Mouse (Mus musculus): ENCODE measurements around the gene Ttc41. TPM values are rescaled to one million over a fixed set of nuclear protein-coding genes. Genes with fewer than 3 reads are reported as not detected.

Ttc41 gene
- total RNA-seq, 1 experiment from 2014 or later: 2.8 TPM

DNA sequence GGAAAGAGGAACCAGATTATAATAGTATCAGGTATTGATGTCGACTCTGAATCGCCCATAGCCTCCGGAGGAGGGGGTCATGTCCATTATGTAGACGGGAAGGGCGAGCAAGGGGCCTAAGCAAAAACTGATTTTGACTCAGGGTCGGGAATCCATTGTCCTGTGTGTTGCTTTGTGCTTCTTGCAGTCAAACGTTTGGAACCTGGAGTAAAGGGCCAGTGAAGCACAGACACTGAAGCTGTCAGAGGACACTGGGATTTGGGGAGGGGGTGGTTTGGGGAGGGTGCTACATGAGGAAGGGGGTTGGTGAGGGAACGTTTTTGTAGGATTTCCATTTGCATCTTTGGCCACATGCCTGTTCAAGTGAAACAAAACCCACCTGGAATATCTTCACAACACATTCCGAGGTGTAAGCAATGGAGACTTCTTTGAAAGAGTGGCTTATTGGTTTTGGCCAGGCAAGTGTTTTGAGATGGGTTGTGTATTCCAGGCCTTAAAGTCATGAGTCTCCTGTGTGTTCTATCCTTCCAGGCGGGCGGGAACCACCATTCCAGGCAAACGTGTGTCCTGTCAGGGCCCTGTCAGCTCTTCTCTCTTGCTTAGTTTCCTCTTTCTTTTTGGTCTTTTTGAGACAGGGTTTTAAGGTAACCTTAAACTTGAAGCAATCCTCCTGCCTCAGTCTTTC is 74.3 kb downstream of the Ttc41 start:
- ATAC-seq (replicated peaks; ENCODE audit: low read depth, poor library complexity, severe bottlenecking): no peak

DNA sequence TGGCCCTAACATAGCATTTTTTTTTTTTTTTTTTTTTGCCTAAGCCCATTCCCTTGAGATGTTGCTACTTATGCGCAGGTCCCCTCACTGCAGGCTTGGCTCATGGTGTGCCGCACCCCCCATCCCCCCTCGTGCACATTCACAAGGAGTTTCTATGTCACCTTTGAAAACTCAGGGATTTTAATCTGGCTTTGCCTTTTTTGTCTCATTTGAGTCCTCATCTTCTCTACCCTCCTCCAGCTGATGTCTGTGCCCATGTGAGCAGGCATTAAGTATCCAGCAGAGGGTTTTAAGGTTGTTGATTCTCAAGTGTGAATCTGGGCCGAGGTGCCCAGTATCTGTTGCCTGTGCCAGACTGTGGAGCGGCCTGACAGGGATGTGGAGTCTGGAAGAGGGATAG is 76.0 kb downstream of the Ttc41 start:
- no peak for ATAC-seq (replicated peaks; ENCODE audit: low read depth, poor library complexity, severe bottlenecking)

DNA sequence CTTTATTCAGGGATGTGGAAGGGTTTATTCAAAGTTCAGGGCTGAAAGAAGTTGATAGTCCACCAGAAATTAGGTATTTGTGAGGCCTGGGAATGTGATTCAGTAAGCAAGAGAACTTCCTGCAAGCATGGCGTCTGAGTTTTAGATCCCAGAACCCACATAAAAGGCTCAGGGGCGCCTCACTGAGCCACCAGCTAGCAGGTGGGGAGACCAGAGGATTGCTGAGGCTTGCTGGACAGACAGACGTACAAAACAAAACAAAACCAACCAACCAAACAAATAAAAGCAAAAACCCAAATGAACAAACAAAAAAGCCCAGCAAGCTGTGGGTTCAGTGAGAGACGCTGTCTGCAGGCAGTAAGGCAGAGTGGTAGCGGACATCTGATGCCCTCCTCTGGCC is 77.0 kb downstream of the Ttc41 start:
- ATAC-seq (replicated peaks; ENCODE audit: low read depth, poor library complexity, severe bottlenecking): no peak

DNA sequence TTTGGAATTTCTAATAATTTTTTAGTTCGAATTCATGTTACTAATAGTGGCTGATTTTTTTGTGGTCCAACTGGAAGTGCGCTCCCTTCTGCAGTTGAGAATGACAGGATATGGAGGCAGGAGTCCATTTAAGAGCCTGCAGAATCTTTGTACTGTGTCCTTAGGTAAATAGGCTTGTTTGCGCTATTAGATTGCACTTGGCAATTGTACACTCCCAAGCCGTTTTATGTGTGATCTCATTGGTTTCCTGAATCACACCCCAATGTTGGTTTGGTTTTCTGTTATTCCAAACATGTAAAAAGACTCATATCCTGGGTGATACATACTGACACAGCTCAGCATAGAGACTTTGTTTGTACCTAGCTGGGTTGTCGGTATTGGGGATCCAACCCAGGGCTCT is 78.0 kb downstream of the Ttc41 start:
- ATAC-seq (replicated peaks; ENCODE audit: low read depth, poor library complexity, severe bottlenecking): no peak

DNA sequence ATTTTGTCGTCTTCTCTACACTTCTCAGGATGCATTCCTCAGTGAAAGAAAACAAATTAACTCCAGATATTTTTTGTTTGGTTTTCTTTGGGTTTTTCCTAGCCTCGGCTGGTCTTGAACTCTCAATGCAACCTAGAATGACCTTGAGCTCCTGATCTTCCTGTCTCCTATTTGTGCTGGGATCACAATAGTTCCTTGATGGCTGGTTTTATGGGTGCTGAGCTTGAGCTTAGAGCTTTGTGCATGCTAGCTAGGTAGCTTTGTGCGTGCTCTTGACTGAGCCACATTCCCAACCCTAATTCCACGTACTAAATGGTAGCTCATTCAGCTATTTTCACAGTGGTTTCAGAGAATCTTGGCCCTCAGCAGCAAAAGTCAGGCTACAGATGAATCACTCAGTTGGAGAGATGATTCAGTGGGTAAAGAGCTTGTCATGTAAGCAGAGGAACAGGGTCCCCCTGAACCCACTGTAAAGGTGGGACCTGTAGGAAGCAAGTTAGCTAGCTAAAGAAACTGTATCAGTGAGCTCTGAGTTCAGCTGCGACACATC is 78.6 kb downstream of the Ttc41 start:
- no peak for ATAC-seq (replicated peaks; ENCODE audit: low read depth, poor library complexity, severe bottlenecking)

DNA sequence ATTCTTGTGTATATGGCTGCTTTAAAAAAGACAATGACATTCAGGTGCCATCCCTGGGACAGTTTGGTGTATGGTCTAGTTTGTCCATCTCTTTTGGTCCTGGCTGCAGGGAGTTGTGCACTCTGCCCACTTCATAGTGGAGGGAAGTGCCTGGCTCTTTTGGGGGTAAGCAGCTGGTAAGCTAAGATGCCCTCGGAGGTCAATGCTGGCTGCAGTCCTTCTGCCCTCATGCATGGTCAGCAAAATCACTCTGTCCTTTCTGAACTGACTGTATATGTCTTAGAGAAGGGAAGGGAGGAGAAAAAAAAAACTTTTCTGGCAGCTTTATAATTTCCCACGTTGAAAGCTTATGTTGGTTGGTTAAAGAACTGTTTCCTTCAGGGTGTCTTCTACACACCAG is 79.8 kb downstream of the Ttc41 start:
- ATAC-seq (replicated peaks; ENCODE audit: low read depth, poor library complexity, severe bottlenecking): no peak

DNA sequence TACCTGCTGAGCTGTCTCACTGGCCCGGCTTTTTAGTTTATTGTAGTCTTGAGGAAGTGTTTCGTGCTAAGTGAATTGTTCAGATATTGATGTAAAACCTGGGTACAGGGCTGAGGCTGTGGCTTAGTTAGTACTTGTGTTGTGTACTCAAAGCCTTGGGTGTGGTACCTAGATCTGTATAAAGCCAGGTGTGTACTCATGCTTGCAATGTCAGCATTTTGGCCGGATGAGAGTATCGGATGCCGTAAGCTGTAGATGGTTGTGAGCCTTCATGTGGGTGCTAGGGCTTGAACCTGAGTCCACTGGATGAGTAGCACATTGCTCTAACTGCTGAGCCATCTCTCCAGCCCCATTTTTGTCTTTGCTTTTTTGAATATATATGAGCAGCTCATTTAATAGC is 80.5 kb downstream of the Ttc41 start:
- no peak for ATAC-seq (replicated peaks; ENCODE audit: low read depth, poor library complexity, severe bottlenecking)

DNA sequence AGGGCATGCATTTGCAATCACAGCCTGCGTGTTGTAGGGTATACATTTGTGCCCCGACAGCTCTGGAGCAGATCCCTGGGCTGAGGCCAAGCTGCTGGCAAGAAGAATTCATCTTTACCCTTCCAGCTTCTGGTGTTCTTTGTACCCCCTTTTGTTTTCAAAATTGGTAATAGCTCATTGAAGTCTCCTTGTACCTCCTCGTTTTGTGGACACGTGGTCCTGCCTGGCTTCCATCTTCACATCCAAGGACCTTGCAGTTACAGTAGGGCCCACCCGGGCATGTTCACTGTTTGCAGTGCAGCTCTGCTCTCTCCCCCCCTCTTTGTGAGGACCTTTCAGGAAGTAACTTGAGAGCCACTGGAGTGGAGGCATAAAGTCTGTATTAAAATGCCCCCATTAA is 82.6 kb downstream of the Ttc41 start:
- ATAC-seq (replicated peaks; ENCODE audit: low read depth, poor library complexity, severe bottlenecking): no peak

DNA sequence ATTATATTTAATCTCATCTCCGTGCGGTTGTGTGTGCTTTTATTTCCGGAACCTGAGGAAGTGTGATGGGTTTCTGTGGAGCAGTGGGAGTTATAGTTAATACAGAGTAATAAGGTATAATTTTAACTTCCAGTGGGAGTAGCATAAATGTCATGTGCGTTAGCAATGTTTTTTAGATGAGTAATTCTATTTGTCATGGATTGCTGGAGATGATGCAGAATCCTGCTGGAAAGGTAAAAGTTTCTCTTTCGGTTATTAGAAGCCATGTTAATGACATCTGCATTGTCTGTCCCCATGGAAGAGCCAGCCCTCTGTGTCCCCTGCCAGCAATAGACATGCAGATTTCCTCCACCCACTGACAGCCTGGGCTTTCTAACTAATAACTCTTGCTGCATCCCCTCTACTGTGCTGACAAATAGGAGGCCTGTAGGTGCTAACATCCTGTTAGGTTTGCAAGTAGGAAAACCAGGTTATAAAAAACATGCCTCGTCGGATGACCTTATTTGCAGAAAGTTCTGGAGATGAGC is 83.6 kb downstream of the Ttc41 start:
- no peak for ATAC-seq (replicated peaks; ENCODE audit: low read depth, poor library complexity, severe bottlenecking)

DNA sequence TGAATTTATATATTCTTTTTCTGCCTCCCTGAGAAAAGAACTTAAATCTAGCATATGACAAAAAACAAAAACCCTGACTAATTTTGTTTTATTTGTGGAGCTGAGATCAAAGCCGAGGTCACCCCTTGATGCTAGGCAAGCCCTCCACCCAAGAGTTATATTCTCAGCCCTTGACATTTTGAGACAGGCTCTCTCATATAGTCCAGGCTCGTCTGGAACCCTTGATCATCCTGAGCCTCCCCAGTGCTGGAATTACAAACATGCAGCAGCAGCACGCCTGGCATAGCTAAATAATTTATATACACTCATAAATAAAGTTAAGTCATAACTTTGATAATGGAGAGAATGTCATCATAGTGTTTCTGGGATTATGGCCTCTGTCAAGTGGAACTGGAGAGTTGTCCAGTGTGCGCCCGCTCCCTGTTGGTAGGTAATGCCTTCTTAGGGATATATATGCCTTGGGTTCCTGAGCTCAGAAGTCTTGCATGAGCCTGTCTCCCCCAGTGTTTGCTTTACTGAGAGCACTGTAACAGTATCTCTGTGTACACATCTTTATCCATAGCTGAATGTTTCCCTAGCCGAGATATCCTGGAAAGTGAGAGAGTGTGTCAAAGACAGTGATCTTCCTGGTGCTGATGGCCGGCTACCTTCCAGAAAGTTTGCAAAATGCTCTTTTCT is 86.0 kb downstream of the Ttc41 start:
- ATAC-seq (replicated peaks; ENCODE audit: low read depth, poor library complexity, severe bottlenecking): no peak

DNA sequence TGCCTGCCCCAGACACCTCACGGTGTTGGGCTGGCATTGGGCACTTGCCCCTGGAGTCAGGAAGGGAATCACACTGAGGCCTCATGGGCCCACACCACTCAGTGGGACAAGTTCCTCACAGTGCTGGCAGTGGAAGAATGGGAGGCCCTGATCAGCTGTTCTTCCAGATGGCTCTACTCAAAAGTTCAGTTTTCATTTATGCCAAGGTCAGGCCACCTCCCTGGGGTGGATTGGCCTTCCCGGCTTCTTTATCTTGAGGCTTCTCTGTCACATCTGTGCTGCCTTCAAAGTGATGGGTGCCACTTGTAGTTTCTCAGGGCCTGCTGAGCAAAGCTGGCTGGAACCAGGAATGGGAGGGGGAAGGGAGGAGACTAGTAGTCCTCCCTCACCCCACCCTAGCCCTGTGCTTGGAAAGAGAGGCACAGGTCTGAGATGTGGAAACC is 87.9 kb downstream of the Ttc41 start:
- ATAC-seq (replicated peaks; ENCODE audit: low read depth, poor library complexity, severe bottlenecking): no peak

DNA sequence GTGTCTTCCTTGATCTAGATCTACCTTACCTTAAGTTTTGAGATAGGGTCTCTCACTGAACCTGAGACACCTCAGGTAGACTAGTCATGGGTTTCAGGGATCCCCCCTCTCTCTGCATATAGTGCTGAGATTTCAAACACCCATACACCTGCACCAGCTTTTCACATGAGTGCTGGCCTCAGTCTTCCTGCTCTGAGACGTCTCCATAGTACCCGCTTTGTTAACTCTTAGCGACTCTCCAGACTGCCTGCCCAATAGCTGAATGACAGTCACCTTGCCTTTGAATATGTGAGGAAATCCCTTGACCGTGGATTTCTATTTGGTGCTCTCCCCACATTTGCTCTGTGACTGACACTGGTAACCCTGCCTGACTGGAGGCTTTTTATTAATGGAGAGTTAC is 88.6 kb downstream of the Ttc41 start:
- no peak for ATAC-seq (replicated peaks; ENCODE audit: low read depth, poor library complexity, severe bottlenecking)

DNA sequence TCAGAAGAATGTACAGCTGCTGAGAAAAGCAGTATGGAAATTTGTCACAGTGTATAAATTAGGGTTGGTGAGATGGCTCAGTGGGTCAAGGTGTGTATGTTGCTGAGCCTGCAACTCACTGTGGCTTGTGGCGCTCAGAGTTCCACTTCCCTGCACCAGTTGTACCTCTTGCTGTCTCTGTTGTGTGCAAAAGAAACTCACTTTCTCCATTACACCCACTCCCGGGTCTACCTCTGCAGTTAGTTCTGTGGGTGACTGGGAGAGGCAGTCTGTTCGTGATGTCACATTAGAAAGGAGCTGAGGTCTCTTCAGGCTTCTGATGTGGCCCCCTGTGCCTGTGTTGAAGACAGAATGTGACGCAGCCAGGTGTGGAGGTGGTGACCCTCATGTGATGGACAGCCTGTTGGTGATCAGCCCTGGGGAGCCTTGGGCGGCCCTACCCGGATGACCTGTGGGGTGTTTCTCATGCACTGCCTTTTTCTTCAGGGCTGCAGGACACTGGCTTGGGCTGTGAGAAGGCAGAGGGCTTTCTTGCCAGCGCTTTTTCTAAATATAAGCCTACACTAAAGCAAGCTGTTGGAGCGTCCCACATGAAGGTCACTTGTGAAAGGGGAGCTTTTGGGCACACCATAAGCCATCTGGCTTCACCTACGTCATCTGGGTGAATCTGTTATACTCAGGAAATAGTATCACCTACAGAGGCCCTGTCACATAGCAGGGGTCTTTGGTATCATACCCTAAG is 89.4 kb downstream of the Ttc41 start:
- ATAC-seq (replicated peaks; ENCODE audit: low read depth, poor library complexity, severe bottlenecking): no peak

DNA sequence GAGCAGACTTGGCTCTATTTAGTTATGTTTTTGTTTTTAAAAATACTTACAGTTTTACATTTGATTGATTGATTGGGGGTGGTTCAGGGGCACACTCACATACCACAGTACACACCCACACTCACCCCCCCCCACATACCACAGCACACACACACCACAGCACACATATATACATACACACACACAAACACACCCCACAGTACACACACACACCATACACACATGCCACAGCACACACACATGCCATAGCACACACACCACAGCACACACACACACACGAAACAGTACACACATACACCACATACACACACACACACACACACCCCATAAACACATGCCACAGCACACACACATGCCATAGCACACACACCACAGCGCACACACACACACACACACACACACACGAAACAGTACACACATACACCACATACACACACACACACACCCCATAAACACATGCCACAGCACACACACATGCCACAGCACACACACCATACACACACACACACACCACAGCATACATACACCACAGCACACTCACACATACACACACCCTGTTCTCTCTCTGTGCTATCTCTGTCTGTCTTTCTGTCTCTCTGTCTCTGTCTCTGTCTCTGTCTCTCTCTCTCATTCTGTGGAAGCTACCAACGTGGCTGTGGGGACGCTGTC is 90.6 kb downstream of the Ttc41 start:
- no peak for ATAC-seq (replicated peaks; ENCODE audit: low read depth, poor library complexity, severe bottlenecking)

DNA sequence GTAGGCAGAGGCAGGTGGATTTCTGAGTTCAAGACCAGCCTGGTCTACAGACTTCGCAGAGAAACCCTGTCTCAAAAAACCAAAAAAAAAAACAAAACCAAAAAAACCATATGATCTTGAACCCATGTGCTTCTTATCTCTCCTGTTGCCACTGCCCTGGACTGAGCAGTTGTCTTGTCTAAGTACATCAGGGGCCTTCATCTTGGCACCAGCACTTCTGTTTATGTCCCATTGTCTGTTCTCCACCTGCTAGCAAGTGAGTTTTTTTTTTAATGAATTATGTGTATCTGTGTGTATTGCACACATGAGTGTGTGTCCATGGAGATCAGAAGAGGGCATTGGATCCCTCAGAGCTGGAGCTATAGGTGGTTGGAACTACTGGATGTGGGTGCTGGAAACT is 101.8 kb downstream of the Ttc41 start:
- 0 out of 2 replicates have a peak, but pooled peaks have one; percentile 39 for ATAC-seq (replicated peaks; ENCODE audit: low read depth, poor library complexity, severe bottlenecking)

DNA sequence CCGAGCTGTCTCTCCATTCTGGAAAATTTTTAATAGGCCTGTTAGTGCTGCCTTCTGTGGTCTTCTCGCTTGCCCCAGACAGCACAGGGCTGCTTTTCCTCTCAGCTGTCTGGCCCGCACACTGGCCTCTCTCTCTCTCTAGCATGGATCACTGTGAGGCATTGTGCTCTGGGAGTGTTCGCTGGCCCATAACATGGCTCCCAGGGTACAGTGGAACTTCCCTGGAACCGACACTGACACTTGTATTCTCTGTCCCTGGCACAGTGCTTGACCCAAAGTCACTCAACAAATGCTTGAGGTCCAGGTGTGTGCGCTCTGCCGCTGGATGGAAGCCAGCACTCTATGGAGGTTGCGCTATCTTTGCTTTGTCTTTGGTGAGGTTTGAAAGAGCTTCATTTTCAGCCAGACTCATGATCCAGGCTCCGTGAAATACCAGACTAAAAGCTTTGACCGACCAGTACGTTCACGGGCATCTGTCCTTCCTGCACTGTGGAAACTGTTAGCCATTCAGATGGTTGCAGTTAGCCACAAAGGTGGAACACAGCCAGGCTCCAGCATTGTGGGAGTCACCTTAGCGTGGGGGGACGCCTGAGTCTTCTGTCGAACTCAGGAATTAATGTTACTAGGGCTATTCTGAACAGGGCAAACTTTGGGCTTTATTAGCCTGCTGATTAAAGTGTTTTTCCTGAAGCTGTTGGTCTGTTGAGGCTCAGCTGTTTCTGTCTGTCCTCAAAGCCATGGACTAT is 102.6 kb downstream of the Ttc41 start:
- no peak for ATAC-seq (replicated peaks; ENCODE audit: low read depth, poor library complexity, severe bottlenecking)

DNA sequence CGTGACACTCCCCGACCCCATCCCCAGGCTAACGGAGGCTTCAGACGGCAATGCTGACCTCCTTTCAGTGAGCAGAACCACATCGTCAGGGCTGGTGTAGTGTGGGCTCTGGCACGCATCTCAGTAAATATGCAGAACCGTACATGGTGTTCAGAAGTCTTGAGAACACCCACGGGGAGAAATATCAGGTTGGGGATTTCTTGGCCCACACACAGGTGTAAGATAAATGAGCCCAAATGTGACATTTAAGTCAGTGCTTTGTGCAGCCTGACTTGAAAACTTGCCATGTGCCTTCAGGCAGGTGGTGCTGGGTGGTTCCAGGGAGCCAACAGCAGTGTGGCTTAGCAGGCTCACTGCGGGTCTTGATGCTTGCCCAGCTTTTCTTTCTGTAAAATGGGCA is 104.4 kb downstream of the Ttc41 start:
- no peak for ATAC-seq (replicated peaks; ENCODE audit: low read depth, poor library complexity, severe bottlenecking)

DNA sequence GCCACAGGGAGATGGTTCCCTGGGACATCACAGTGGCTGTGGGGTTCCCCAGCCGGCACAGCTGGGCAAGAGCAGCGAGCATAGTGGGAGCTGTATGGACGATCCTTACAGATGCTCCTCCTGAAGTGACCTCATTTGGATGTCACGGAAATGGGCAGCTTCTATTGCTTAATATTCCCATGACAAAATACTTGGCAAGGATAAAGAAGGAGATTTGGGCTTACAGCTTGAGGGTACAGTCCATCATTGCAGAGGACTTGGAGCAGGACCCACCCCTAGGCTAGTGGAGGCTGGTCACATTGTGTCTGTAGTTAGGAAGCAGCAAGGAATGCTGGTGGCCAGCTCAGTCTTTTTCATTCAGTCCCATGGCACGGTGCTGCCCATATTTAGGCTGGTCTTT is 105.0 kb downstream of the Ttc41 start:
- no peak for ATAC-seq (replicated peaks; ENCODE audit: low read depth, poor library complexity, severe bottlenecking)

DNA sequence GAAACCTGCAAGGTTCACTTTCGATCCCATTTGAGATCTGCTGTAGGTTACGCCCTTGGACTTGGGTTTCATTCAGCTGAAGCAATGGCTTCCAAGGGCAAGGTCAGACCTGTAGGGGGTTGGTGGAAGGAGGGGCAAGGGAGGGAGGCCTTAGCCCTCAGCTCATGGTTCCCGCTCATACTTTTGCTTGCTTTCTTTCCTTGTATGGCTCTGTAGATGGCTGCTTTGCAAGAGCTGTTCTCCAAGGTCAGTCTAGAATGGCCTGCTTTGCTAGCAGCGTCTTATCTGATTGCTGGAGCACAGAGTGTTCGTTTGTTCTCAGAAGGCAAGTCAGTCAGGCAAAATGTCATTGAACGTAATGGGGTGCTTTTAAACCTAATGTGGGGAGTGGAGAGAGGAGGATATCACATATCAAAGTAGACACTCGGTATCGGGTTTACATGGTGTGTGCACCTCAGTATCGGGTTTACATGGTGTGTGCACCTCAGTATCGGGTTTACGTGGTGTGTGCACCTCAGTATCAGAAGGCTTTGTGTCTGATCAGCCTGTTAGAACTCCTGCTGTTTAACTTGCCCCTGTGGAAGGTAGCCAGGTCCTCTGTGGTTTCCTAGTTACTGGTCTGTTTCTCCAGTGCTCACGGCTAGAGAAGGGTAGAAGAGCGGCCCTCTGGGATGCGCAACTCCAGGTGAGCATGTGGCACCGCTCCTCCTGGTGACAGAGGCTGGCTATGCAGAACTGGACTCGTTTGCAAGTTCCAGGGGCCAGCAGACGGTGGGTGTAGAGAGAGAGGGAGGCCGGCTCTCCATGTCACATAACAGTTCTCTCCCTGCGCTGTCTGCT is 108.9 kb downstream of the Ttc41 start:
- ATAC-seq (replicated peaks; ENCODE audit: low read depth, poor library complexity, severe bottlenecking): no peak
